Mouse (Mus musculus) lung, postnatal 4 days (tissue): ENCODE measurements around the gene Samd14.
"Not testable (repeated sequence)": the region's sequence is repeated elsewhere in the genome, so short reads cannot be mapped to it uniquely, and the experiment has no call there.

Source experiments
- DNase-seq, 2 experiments: peaks; one replicate each; pipeline ENCODE4 v3.0.0; 2021

Gene Samd14

GRCm38 (mm10) chr11:95006525-95007219 is 3.0 kb upstream of the Samd14 start:
- DNase-seq = peak; percentile 89 to 90

DNA sequence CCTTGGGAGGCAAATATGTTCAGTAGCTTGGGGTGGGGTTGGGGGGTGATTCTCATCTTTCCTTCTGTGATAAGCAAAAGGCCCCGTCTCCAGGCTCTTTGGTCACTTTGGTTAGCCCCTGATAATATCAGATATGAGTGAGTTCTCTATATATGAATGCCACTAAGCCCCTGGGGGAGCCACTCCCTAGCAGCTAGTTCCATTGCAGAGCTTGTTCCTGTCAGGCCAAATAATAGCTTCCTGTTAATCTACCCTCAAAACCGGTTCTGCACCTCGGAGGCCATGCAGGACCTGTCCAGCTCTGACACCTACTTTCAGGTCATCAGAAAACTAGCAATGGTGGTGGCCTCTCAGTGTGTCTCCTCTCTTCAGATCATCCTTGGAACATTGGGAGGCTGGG is 2.3 kb upstream of the Samd14 start:
- DNase-seq = no peak

GRCm38 (mm10) chr11:95008661-95009628 is 734 bp upstream of the Samd14 start:
- DNase-seq = peak; percentile 66 to 77

DNA sequence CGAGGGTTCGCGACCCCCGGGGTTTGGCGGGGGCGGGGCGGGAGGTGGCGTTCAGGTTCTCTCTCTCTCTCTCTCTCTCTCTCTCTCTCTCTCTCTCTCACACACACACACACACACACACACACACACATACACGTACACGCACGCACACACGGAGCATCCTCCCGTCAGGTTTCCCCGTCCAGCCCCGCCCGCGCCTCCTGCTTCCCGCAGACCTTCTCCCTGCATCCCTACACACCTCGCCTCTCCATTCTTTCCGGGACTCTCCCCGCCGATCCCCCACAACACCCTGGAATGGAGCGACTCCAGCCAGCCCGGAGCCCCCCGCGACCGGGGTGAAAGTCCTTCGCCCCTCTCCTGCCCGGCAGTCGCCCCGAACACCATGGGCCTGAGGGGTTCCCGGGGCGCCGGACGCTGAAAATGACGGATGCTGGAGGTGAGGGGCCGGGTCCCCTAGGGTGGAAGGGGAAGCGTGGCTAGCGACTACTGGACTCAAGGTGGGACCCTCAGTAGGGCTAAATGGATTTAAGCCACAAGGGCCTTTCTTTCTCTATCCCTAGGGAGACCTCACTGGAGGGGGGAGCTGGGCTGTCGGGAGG is 561 bp downstream of the Samd14 start:
- DNase-seq = peak in 1 of 2 experiments; percentile 22

DNA sequence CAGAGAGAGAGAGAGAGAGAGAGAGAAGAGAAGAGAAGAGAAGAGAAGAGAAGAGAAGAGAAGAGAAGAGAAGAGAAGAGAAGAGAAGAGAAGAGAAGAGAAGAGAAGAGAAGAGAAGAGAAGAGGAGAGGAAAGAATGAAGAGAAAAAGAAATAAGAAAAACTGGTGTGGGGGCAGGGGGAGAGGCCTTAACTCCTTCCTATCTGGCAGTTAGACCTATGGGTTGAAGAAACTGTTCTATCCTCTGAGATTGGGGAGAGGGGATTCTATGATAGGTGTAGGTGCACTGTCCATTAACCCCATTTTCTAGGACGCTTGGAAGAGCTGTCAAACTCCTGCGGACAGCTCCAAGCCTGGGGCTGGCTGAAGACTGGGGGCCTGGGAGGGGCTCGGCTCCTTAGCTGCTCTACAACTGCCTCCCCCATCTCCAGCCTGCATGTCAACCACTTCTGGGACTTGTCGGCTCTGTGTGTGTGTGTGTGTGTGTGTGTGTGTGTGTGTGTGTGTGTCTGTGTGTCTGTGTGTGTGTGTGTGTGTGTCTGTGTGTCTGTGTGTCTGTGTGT is 1.2 kb downstream of the Samd14 start:
- not testable (repeated sequence) for DNase-seq

DNA sequence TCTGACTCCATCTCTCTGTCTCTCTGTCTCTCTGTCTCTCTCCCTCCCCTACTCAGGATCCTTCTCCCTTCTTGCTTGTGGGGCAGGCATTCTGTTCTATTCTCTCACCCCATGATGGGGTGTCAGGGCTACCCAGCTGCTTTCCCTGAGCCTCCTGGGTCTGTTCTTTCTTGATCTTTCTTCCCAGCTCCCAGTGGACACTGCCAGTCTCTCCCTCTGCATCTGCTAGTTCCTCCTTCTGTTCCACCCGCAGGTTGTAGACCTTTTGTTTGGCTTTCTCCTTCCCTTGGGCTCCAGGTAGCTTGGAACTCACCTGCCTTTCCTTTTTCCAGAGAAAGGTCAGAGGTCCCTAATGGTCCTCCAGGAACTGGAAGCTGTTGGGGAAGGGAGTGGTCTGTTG is 1.7 kb downstream of the Samd14 start:
- no peak for DNase-seq

- no peak for DNase-seq
These were observed 2.4 kb downstream of the Samd14 start for GRCm38 (mm10) chr11:95012075-95012474.

DNA sequence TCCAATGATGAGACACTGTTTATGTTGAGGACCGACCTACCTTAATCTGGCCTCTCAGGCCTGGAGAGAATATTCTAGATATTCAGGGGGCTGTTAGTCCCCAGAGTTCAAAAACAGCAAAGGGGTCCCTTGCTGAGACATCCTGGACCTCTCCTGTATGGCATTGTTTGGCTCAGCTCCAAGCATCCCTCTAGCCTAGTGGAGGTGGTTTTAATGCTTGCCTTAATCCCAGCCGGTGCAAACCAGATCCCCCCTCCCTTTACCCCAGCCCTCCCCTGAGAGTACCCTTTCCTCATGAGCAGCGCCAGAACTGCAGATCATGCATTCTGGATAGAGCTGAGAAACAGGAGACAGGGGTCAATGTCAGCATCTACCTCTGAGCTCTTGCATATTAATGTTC is 2.8 kb downstream of the Samd14 start:
- no peak for DNase-seq

DNA sequence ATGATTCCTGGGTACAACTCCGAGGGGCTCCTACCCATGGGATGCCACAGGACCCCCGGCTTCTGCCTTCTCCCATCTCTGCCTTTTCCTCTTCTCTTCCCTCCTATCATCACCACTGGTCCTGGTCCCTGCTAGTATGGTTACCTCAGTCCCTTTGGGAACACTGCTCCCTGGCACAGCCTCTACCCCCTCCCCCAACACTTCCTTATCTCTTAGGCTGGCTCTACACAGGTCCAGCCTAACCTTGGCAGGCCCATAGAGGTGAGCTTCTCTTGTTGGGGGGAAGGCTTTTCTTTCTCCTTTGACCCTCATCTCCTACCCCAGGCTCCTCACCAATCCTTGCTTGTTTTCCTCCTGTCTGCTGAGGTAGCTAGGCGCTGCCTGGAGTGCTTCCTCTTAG is 5.8 kb downstream of the Samd14 start:
- DNase-seq = no peak

DNA sequence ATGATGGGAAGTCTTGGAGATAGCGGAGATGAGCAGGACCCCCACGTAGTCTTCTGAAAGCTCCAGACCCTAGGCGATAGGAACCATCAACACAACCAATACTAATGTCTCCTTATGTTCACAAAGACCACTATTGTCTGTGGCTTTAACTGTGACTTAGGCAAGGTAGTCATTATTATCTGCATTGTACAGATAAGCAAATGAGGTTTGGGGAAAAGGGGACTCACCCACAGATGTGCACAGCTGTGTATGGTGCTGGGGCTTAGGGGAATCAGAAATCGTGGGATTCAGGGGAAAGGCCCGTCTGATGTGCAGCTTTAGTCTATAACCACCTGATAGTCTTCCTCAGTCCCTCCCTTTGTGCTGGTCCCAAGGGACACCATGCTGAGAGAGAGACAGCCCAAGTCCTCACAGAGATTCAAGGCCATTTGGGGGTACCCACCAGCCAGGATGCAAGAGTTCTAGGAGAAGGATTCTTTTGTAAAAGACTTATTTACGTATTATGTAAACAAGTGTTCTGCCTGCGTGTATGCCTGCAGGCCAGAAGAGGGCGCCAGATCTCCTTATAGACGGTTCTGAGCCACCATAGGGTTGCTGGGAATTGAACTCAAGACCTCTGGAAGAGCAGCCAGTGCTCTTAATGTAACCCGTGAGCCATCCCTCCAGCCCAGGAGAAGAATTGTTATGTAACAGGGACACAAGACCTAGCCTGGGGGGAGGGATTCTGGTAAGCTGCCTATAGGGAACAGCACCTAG is 12.7 kb downstream of the Samd14 start:
- no peak for DNase-seq

DNA sequence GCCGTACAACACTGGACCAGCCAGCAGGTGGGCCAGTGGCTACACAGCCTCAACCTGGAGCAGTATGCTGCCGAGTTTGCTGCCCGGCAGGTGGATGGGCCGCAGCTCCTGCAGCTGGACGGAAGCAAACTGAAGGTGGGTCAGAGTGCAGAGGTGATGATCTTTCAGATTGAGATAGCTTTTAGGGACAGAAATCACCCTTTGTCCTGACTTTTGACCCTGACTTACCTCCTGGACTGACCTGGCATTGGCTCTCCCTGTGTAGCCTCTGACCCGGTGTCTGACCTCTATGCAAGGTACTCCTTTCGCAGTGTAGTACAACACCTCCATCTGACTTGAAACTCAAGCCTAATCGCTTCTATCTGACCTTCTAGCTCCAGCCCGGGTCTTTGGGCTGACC is 13.8 kb downstream of the Samd14 start:
- DNase-seq = no peak

DNA sequence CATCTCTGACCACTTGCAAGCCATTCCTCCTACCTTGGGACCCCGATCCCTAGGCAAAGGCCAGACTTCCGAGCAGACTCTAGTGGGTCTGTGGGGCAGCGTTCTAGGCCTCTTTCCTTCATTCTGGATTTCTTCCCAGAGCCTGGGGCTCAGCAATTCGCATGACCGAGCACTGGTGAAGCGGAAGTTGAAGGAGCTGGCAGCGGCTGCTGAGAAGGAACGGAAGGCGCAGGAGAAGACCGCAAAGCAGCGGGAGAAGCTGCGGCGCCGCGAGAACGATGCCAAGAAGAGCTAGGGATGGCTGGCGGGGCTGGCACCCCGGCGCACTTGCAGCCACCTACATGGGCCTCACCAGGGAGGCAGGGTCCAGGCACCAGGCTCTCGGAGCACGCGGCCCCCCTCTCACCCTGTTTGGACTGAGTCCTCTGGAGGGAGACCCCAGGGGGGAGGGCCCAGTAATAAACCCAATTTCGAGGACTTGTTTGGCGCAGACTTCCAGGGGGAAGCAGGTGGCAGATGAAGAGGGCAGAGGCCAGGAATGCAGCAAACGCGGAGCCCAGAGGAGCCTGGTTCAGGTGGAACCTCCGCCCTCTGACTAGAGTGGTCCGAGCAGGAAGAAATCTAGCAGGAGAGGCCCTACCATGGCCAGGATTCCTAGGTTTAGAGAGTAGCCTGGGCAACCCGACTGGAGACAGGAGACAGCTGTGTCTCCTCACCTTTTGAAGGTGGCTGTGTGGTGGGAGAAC is 14.9 kb downstream of the Samd14 start:
- no peak for DNase-seq

GRCm38 (mm10) chr11:95025227-95026012 is 15.7 kb downstream of the Samd14 start:
- DNase-seq = no peak

GRCm38 (mm10) chr11:95026090-95026542 is 16.4 kb downstream of the Samd14 start:
- no peak for DNase-seq

GRCm38 (mm10) chr11:95026849-95027248 is 17.2 kb downstream of the Samd14 start:
- no peak for DNase-seq

- DNase-seq = no peak
These were observed 18.3 kb downstream of the Samd14 start for GRCm38 (mm10) chr11:95027850-95028470.

DNA sequence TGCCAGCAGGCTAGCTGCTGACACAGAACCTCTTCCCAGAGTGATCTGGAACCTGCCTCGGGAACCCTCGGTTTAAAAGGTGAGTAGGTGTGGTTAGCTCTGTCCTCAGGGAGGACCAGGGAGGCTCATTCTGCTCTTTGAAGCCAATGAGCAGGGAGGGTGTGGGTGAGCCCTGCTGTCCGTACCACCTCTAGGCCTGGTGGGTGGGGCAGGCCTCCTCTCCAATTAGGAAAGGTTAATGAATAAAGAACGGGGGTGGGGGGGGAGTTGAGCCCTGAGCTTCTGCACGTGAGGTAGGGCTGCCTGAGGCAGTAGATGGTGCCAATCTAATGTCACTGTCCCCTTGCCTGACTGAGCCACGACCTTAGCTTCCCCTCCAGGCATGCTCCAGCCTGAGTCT is 23.3 kb downstream of the Samd14 start:
- DNase-seq = no peak

DNA sequence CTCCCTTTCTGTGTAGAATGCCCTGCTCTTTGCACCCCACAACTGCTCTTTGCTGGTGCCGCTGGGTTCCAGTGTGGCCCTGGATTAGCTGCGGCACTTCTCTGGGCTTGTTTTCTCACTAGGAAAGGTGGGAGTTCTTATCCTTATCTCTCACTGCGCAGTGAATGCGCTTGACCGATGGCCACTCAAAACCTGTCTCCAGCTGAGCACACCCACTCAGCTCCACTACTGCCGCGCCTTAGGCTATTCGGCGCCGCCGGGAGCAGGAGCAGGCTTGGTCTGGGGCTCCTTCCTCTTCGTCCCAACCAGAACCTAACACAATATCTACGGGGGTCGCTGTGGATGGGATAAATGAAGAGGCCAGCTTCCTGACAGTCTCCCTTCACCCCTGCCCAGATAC is 23.9 kb downstream of the Samd14 start:
- DNase-seq = no peak

DNA sequence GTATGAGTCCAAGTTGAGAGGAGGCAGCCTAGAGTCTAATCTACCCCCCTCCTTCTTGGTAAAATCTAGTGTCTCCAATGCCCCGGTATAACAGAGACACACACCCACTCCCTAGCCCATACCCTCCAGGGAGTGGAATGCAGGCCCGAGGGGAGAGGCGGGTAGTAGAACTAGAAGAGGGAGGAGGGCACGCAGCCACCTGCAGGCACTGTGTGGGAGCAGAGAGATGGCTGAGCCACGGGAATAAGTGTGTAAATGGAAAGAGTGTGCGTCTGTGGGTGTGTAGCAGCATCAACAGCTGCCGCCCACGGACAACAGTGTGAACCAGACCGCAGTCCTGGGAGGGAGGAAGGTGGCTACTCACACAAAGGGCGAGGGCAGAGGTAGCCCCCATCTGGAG is 25.2 kb downstream of the Samd14 start:
- no peak for DNase-seq

DNA sequence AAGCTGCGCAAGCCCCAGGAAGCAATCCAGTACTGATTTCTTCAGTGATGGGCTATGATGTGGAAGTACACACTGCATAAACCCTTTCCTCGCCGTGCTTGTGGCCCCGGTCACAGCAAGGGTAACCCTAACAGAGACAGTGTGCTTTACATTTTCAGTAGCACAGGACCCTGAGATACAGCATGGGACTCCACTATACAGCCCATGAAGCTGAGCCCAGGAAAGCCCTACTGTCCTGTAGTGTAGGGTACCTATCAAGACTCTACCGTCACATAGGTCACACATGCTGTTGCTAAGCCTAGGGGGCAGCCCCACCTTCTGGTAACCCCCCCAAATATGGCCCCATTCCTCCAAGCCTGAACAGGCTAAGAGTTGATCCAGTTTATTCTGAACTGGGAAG is 26.8 kb downstream of the Samd14 start:
- no peak for DNase-seq
